Mouse (Mus musculus): Measurements from ENCODE around the gene Brca1.

GRCm38 (mm10) chr11:101471926-101472325 lies 79.8 kb downstream of the Brca1 start:
- TF ChIP-seq EP300 (IDR thresholded peaks at IDR 0.05; ENCODE audit: insufficient read depth, low read depth, low read length), result no peak
- TF ChIP-seq CTCF (IDR thresholded peaks at IDR 0.05), result no peak

Data from heart, adult 2 months (tissue).